Mouse (Mus musculus): Measurements from ENCODE around the gene Mup10. TPM values are rescaled to one million over a fixed set of nuclear protein-coding genes. Genes with fewer than 3 reads are reported as not detected.
"Not testable (repeated sequence)": the region's sequence is repeated elsewhere in the genome, so short reads cannot be mapped to it uniquely, and the experiment has no call there.

The Mup10 gene
- polyA plus RNA-seq (2012; rRNA removed) = not detected in 2 replicates

- WGBS = 86% methylated on average over 2 of the region's 2 CpGs
- H3K4me1 ChIP-seq (ENCODE audit: control insufficient read depth, insufficient read depth, low read length); H3K4me3 ChIP-seq (replicated peaks; ENCODE audit: extremely low read depth, low read depth, low read length); DNase-seq: not testable (repeated sequence)
Observed at GRCm38 (mm10) chr4:60582099-60582498, at the start of gene Mup10. TSS of gene Mup10 (minus strand) at chr4:60582199.

Other genes with a start within 250 kb of the Mup10 start
- gene Mup9, start 160.2 kb downstream of the Mup10 start, polyA plus RNA-seq (2012; rRNA removed) = not detected in 2 replicates
- gene Mup1, start 80.2 kb downstream of the Mup10 start, polyA plus RNA-seq (2012; rRNA removed) = 0.15 and 0.49 TPM in 2 replicates
- gene Mup11, start 80.2 kb upstream of the Mup10 start, polyA plus RNA-seq (2012; rRNA removed) = not detected in 2 replicates
- gene Mup12, start 159.1 kb upstream of the Mup10 start, polyA plus RNA-seq (2012; rRNA removed) = not detected in 2 replicates
- gene Mup22, start 239.3 kb upstream of the Mup10 start, polyA plus RNA-seq (2012; rRNA removed) = not detected in 2 replicates